Mouse (Mus musculus) fat pad, adult 2 months (tissue): ENCODE results near the gene Arhgef11.

Source experiments
- DNase-seq: peaks from one replicate; pipeline ENCODE4 v3.0.0-alpha.2; 2011; ENCODE audit warnings: low read depth, low spot score; ENCODE audit errors: extremely low read depth

The Arhgef11 gene

DNA sequence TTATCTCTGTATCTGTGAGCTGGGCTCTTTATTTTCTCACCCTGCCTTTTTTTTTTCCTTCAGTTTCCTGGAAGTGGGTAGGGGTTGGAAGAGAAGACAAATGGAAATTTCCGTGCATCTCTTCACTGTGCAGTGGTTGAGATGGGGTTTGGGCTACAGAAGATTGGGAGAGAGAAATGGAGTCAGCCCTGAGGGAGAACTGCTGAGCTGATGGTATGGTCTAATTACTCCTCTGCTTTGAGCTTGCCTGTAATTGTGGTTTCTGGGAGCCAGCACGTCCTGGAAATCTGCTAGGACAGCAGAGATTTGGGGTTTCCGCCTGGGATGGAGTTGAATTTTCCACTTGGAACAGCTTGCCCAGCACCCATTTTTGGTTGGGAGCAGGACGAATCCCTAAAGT is 43.1 kb downstream of the Arhgef11 start:
- DNase-seq = no peak

DNA sequence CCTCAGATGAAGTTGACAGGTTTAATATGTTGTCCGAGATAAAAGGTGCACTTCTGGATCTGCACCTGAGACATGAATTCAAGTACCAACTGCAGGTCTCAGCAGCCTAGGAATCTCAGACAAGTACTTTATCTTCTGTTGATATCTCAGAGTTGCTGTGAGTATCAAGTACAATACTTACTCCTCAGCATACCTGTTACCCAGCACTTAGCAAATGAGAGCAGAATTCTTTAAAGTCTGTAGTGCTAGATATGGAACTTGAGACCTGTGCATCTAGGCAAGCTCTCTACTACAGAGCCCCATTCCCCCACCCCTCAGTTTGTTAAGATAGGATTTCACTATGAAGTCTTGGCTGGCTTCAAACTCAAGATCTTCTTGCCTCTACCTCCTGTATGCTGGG is 43.9 kb downstream of the Arhgef11 start:
- no peak for DNase-seq

DNA sequence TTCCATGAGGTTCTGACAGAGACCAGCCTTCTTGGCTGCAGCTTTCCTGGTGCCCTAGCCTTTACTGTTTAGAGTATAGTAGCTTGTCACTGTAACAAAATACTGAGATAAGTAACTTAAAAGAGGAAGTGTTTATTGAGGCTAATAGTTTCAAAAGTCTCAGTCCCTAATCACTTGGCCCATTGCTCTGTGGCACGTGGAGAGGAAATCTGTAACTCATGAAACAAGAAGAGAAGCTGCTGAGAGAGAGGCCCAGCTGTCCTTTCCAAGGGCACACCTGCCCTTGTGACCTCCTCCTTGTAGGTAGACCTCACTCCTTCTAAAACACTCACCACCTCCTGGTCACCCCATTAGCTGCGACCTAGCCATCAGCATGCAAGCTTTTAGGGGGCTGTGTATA is 101.2 kb downstream of the Arhgef11 start:
- no peak for DNase-seq

DNA sequence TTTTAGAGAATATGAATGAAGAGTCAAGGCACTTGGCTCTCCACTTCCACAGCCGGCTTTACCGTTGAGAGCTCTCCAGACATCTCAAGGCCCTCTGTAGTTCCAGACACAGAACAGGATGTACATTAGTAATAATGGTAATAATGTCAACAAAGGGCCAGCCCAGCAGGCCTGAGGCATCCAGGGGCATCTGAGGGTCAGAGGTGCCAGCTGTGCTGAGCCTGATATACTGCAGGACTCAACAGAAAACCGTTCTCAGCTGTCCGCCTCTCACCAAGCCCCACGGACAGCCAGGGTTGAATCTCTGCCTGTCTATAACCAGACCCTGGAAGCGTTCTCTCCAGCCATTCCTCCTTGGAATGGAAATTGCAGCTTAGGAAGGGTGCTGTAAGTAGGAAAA is 107.2 kb downstream of the Arhgef11 start:
- no peak for DNase-seq

DNA sequence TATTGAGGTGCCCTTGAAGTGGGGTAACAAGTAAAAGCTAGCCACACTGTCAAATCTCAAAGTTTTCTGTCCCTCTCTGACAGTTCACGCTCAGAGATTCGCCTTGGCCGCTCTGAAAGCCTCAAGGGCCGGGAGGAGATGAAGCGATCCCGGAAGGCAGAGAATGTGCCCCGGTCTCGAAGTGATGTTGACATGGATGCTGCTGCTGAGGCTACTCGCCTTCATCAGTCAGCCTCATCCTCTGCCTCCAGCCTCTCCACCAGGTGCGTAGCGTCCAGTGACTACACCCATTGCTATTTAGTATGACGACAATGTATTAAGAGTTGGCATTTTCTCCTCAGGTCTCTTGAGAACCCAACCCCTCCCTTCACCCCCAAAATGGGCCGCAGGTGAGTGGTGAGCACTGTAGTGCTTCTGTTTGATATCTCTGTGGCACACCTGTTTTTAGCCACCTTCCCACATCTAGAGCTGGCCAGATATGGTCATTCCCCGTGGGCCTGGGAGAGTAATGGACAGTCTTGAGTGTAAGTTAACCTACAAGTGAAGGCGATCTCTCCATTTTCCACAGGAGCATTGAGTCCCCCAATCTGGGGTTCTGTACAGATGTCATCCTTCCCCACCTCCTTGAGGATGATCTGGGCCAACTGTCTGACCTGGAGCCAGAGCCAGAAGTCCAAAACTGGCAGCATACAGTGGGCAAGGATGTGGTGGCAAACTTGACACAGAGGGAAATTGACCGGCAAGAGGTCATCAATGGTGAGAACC is 108.2 kb downstream of the Arhgef11 start:
- no peak for DNase-seq

- DNase-seq = no peak
Observed at GRCm38 (mm10) chr3:87726191-87726590, 108.8 kb downstream of the Arhgef11 start.

DNA sequence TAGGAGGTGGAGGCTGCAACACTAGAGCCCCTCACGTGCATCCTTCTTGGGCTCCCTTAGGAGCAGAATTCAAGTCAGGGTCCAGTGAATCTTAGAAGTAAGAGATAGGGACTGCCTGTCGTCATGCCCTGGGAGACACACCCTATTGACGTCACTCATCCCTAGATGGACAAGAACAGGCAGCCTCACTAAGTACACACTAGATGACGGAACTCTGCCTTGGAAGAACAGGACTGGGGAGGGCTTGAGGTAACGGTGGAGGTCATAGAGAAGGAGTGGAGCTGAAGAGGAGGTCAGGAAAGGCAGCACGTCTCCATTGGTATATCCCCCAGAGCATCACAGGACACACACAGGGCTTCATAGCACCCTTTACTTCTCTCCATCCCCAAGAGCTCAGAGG is 111.3 kb downstream of the Arhgef11 start:
- no peak for DNase-seq

DNA sequence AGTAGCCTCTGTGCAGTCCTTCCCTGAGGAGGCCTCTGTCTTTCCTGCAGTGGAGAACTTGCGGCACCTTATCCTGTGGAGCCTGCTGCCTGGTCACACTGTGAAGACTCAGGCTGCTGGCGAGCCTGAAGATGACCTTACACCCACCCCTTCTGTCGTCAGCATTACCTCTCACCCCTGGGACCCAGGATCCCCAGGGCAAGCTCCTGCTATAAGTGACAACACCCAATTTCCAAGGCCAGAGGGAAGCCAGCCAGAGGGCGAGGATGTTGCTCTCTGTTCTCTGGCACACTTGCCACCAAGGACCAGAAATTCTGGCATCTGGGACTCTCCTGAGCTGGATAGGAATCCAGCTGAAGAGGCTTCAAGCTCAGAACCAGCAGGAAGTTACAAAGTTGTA is 115.7 kb downstream of the Arhgef11 start:
- DNase-seq = no peak

DNA sequence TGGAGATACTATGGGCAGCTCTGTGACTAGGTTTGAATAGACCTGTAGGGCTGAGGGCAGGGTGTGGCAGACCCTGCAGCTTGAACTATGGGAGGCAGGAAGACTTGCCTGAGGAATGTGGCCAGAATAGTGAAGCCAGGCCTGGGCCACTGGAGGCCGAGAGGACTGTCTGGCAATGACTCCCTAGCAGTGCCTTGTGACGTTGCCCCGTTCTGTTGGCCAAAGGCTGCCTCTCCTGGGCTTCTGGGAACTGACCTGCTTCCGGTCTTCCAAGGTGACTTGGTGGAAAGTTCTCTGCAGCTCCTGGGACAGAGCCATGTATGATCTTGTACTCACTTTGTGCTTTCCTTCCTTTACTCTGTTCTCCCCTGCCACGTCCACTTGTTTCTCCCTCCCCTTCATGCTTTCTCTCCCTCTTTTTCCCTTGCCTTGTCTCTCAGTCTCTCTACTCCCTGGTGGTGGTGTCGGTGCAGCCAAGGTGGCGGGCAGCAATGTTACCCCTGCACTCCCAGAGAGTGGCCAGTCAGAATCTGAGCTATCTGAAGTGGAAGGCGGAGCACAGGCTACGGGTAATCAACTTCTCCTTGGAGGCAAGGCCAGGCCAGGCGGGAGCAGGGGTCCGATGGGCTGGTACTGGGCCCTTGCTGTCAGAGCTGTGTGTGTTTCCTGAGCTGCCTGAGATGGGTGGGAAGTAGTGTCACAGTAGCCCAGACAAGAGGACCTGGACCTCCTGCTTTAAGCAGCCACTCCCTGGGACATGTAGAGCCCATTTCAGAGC is 116.8 kb downstream of the Arhgef11 start:
- DNase-seq = no peak

DNA sequence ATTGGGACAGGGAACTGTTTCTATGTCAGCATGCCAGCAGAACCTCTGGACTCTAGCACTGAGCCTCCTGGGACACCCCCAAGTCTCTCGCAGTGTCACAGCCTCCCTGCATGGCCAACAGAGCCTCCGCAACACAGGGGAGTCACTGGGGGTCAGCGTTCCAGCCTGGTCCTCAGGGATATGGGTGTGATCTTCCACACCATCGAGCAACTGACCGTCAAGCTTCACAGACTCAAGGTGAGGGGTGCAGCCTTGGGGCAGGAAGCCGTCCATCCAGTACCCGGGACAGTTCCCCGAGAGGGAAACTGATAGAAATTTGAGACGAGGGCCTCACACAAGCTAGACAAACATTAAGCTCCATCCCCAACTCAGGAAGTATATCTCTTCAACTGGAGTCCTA is 118.0 kb downstream of the Arhgef11 start:
- no peak for DNase-seq

GRCm38 (mm10) chr3:87738906-87739305 is 121.5 kb downstream of the Arhgef11 start:
- no peak for DNase-seq

DNA sequence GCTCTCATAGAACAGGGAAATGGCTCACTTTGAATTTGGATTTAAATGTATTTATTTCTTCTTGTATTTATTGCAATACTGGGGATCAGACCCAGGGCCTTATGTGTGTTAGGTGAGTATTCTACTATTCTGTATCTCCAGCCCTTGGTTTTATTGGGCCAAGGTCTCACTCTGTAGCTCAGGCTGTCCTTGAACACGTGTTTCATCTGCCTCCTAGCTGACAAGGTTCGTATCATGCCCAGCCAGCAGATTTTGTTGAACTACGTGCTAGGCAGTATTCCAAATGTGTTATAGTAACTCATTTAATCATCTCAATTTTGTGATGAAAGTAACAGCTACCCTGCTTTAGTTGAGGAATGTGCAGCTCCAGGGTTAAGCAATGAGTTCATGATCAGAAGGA is 124.7 kb downstream of the Arhgef11 start:
- no peak for DNase-seq

DNA sequence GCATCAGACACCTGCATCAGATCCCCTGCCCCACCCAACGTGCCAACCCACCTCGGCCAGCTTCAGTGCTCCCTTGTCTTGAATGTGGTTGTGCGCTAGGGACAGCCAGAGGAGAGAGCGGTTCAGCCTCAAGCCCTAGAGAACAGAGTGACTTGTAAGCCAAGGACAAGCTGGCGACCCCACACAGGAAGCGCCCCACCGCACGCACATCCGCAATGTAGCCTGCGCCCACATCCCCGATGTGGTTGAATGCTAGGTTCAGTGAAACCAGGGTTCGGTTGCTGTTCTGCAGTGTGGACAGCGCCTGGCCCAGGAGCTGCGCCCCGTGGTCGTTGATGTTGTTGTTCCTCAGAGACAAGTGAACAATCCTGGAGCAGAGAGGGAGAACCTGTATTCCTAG is 125.4 kb downstream of the Arhgef11 start:
- DNase-seq = no peak

- DNase-seq = no peak
Observed at GRCm38 (mm10) chr3:87743927-87744326, 126.6 kb downstream of the Arhgef11 start.

- no peak for DNase-seq
Observed at GRCm38 (mm10) chr3:87745036-87745659, 127.8 kb downstream of the Arhgef11 start.

DNA sequence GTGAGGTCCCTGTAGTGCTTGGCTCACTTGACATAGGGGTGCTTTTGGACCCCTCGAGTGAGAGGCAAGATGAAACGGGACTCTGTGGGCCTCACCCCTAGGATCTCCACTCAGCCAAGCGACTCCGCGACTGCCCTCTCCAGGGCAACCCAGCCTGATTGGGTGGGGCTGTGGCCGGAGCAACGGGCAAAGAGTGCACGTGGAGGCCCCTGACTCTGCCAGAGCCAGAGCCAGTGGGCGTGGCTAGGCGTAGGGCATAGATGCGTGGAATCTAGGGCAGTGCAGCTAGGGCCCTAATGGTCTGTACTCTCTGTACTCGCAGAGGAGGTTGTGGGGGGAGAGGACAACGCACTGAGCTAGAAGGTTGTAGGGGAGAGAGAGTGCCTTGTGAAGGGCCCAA is 131.1 kb downstream of the Arhgef11 start, which contains the start of gene Lrrc71:
TSS of gene Lrrc71 (minus strand) at position 195 of the 400 bp plus-strand sequence.
- DNase-seq = no peak

DNA sequence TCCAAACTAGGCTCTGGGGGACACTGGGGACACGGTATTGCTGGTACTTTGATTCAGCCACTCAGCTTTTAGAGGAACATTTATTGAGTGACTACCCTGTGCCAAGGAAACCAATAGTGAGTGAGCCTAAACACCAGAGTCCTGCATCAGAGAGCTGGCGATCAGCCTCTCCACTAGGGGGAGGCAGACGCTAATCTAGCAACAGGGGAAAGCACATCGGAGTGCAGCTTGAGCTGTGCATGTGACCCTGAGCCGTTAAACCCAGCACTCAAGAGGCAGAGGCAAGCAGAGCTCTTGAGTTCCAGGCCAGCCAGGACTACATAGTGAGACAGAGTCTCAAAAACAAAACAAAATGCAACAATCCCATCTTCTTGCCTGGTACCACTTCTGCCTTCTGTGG is 131.7 kb downstream of the Arhgef11 start:
- no peak for DNase-seq

- no peak for DNase-seq
Observed at GRCm38 (mm10) chr3:87749977-87750376, 132.6 kb downstream of the Arhgef11 start.

DNA sequence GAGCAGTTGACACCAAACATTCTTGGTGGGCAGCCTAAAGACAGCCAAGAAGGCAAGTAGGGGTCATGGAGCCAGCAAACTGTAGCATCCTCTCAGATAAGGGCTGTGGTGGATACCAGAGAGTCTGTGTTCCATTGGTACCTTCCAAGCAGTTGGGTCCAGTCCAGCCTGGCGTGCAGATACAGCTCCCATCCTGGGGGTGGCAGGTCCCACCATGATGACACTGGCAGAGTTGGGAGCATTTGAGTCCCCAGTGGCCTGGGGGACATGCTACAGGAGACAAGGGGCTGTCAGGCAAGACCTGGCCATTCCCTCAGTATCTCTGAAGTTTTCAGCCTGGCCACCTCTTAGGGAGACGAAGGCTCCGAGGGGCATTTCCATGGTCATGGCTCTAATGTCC is 135.2 kb downstream of the Arhgef11 start:
- DNase-seq = no peak

- no peak for DNase-seq
Observed at GRCm38 (mm10) chr3:87753829-87754228, 136.5 kb downstream of the Arhgef11 start.

DNA sequence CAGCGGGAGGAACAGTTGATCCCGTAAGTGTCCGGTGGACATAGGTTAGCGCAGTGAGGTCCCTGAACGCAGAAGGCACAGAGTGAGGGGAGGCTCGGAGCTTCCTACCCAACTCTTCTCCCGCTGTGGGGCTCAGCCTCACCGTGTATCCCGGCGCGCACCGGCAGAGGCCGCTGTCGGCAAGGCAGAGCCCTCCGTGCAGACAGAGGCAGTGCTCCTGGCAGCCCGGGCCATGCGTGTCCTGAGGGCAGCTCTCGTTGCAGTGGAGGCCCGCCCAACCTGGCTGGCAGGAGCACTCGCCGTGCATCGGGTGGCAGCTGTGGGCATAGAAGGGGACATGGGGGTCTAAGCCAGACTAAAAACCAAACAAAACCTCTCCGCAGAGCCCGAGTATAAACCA is 138.6 kb downstream of the Arhgef11 start:
- DNase-seq = no peak

DNA sequence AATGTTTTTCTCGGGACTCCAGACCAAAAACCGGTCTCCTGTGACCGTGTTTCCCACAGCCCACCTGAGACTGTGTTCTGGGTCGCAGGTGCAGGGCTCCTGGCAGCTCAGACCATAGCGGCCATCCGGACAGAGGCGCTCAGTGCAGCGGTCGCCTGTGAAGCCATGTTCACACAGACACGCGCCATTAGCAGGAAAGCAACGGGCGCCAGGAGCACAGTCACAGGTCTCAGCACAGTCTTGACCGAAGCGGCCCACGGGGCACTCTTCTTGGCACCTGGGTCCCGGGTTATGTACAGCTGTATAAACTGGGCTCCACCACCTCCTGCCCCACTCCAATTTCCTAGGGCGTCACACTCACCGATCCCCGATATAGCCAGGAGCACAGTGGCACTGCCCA is 139.1 kb downstream of the Arhgef11 start:
- no peak for DNase-seq
